Mouse (Mus musculus) liver, adult 2 months (tissue): Measurements from ENCODE around the gene Tst. TPM values are rescaled to one million over a fixed set of nuclear protein-coding genes. Genes with fewer than 3 reads are reported as not detected.
A peak's percentile ranks its signal among the peaks of the same experiment; 100 is the strongest.

Source experiments
- DNase-seq: peaks from one replicate; pipeline ENCODE4 v3.0.0-alpha.2; 2011; ENCODE audit warnings: low read depth, low spot score; ENCODE audit errors: extremely low read depth
- H3K27ac ChIP-seq: fragments of 200-500 bp; replicated peaks from 2 replicates; pipeline ENCODE4 v1.5.1; 2012; ENCODE audit warnings: low read depth, mild to moderate bottlenecking, control low read depth, inconsistent platforms, low read length; ENCODE audit not compliant: insufficient read depth
- H3K27me3 ChIP-seq: fragments of 200-500 bp; 2 replicates; pipeline ENCODE4 v1.6.1; 2012; ENCODE audit warnings: mild to moderate bottlenecking, moderate library complexity, low read length, inconsistent platforms; ENCODE audit not compliant: control insufficient read depth, insufficient read depth
- H3K36me3 ChIP-seq: fragments of 200-500 bp; 2 replicates; pipeline ENCODE4 v1.6.1; 2012; ENCODE audit warnings: low read length, inconsistent platforms; ENCODE audit not compliant: control insufficient read depth, insufficient read depth
- H3K4me1 ChIP-seq: fragments of 200-500 bp; 2 replicates; pipeline ENCODE4 v1.6.1; 2011; ENCODE audit warnings: low read length; ENCODE audit not compliant: control insufficient read depth, insufficient read depth
- H3K4me3 ChIP-seq: fragments of 200-500 bp; 2 replicates; pipeline ENCODE4 v1.5.1; 2011; ENCODE audit warnings: low read depth, mild to moderate bottlenecking, control low read depth, low read length, moderate library complexity; ENCODE audit not compliant: insufficient read depth
- H3K79me2 ChIP-seq: fragments of 200-500 bp; 2 replicates; pipeline ENCODE4 v1.6.1; 2012; ENCODE audit warnings: inconsistent platforms, mild to moderate bottlenecking, low read length, moderate library complexity; ENCODE audit not compliant: control insufficient read depth, insufficient read depth
- H3K9ac ChIP-seq: fragments of 200-500 bp; 2 replicates; pipeline ENCODE4 v1.6.1; 2012; ENCODE audit warnings: low read depth, mild to moderate bottlenecking, control low read depth, inconsistent platforms, low read length
- CTCF ChIP-seq: fragments of 200-500 bp; IDR thresholded peaks from 2 replicates; pipeline ENCODE4 v1.5.1; 2011; ENCODE audit warnings: low read depth, low read length, control low read depth
- POLR2A ChIP-seq: fragments of 200-500 bp; IDR thresholded peaks from 2 replicates; pipeline ENCODE4 v1.6.1; 2011; ENCODE audit warnings: low read length, control low read depth; ENCODE audit not compliant: insufficient read depth; ENCODE audit errors: extremely low read depth
- WGBS: fragments of 180-500 bp; shearing (Covaris S2); methylation state at CpG from one replicate; pipeline ENCODE4 v1.1.7; 2018; 5-methylcytosine and 5-hydroxymethylcytosine counted together
- polyA plus RNA-seq: library from polyadenylated mRNA; depleted of rRNA; stranded (reverse); fragments of >200 nt; gene quantifications from 2 replicates; pipeline ENCODE4 v1.2.3, GENCODE M21; 2012; rRNA removed
- total RNA-seq: library from RNA; depleted of rRNA; stranded (reverse); fragments of >200 nt; gene quantifications from 2 replicates; pipeline ENCODE4 v1.2.3, GENCODE M21; 2014; rRNA removed

Tst gene
- total and polyA plus RNA-seq, 2 experiments = 343 to 621 TPM

GRCm38 (mm10) chr15:78355548-78355947 lies 50.2 kb downstream of the Tst start:
- no peaks in the 10 kb centered on the region for H3K27me3 ChIP-seq

GRCm38 (mm10) chr15:78354958-78355357 lies 50.7 kb downstream of the Tst start:
- Histone ChIP-seq H3K79me2 (no peaks in the 10 kb centered on the region), H3K9ac (no peak overlapping the region), H3K36me3 (no peaks in the 10 kb centered on the region), H3K4me3 (no peak overlapping the region), H3K27me3 (no peaks in the 10 kb centered on the region), H3K4me1 (peaks cover 9% of the 10 kb centered on the region), H3K27ac (no peak overlapping the region)
- peak; percentile 52 for DNase-seq
- TF ChIP-seq POLR2A = no peak
- TF ChIP-seq CTCF = peak; percentile 56
- 5% methylated on average over 1 of the region's 1 CpGs for WGBS

More at GRCm38 (mm10) chr15:78355548-78355947, 50.2 kb downstream of the Tst start:
- H3K9ac ChIP-seq = no peak overlapping the region
- no peak for TF ChIP-seq POLR2A
- no peak for TF ChIP-seq CTCF
- peaks cover 9% of the 10 kb centered on the region for H3K4me1 ChIP-seq
- no peak overlapping the region for H3K27ac ChIP-seq
- DNase-seq = no peak
- WGBS = 89% methylated on average over 5 of the region's 5 CpGs
- no peaks in the 10 kb centered on the region for H3K79me2 ChIP-seq
- H3K36me3 ChIP-seq = no peaks in the 10 kb centered on the region
- H3K4me3 ChIP-seq = no peak overlapping the region

GRCm38 (mm10) chr15:78351586-78352165 lies 54.0 kb downstream of the Tst start:
- H3K4me3 ChIP-seq = no peak overlapping the region
- H3K4me1 ChIP-seq = peaks cover 5% of the 10 kb centered on the region
- H3K79me2 ChIP-seq = no peaks in the 10 kb centered on the region
- 29% methylated on average over 3 of the region's 3 CpGs for WGBS
- H3K36me3 ChIP-seq = no peaks in the 10 kb centered on the region
- TF ChIP-seq POLR2A = no peak
- TF ChIP-seq CTCF = no peak
- no peak overlapping the region for H3K9ac ChIP-seq
- H3K27ac ChIP-seq = peak overlapping the region; percentile 9; the same call in 1 of the 2 replicates
- no peaks in the 10 kb centered on the region for H3K27me3 ChIP-seq
- DNase-seq = peak; percentile 64

Other genes with a start within 250 kb of the Tst start
- 5.9 and 6.6 TPM in 2 replicates for gene Ift27, start 231.8 kb downstream of the Tst start, total RNA-seq
- 16.7 and 17.2 TPM in 2 replicates for gene Ift27, start 231.8 kb downstream of the Tst start, polyA plus RNA-seq
- gene Pvalb, start 199.5 kb downstream of the Tst start, total RNA-seq = 1.5 TPM in 1 of 2 replicates, not detected in the other
- not detected in 2 replicates for gene Pvalb, start 199.5 kb downstream of the Tst start, polyA plus RNA-seq
- 2.1 and 3.2 TPM in 2 replicates for gene Ncf4, start 161.1 kb downstream of the Tst start, total RNA-seq
- 1.8 and 2.5 TPM in 2 replicates for gene Ncf4, start 161.1 kb downstream of the Tst start, polyA plus RNA-seq
- 0.37 and 0.54 TPM in 2 replicates for gene Csf2rb2, start 100.2 kb downstream of the Tst start, total RNA-seq
- 0.47 and 1.1 TPM in 2 replicates for gene Csf2rb2, start 100.2 kb downstream of the Tst start, polyA plus RNA-seq
- gene Csf2rb, start 80.2 kb downstream of the Tst start, total RNA-seq = 1.8 and 3.2 TPM in 2 replicates
- gene Csf2rb, start 80.2 kb downstream of the Tst start, polyA plus RNA-seq = 2.1 and 3.6 TPM in 2 replicates
- gene Tex33, start 10.0 kb downstream of the Tst start, total RNA-seq = not detected in 2 replicates
- gene Tex33, start 10.0 kb downstream of the Tst start, polyA plus RNA-seq = not detected in 2 replicates
- 86.0 and 106 TPM in 2 replicates for gene Mpst, start 509 bp upstream of the Tst start, total RNA-seq
- gene Mpst, start 509 bp upstream of the Tst start, polyA plus RNA-seq = 377 and 408 TPM in 2 replicates
- 1.2 and 2.6 TPM in 2 replicates for gene Kctd17, start 22.7 kb upstream of the Tst start, total RNA-seq
- gene Kctd17, start 22.7 kb upstream of the Tst start, polyA plus RNA-seq = 8.6 and 10.4 TPM in 2 replicates
- 188 and 242 TPM in 2 replicates for gene Tmprss6, start 62.7 kb upstream of the Tst start, total RNA-seq
- gene Tmprss6, start 62.7 kb upstream of the Tst start, polyA plus RNA-seq = 514 and 542 TPM in 2 replicates
- gene Il2rb, start 89.4 kb upstream of the Tst start, total RNA-seq = 0.83 and 1.1 TPM in 2 replicates
- 2.4 and 4.0 TPM in 2 replicates for gene Il2rb, start 89.4 kb upstream of the Tst start, polyA plus RNA-seq
- gene C1qtnf6, start 125.5 kb upstream of the Tst start, total RNA-seq = 0.28 and 0.54 TPM in 2 replicates
- 2.2 and 2.5 TPM in 2 replicates for gene C1qtnf6, start 125.5 kb upstream of the Tst start, polyA plus RNA-seq
- under 0.01 TPM in 1 of 2 replicates, not detected in the other for gene Sstr3, start 138.8 kb upstream of the Tst start, total RNA-seq
- not detected in 2 replicates for gene Sstr3, start 138.8 kb upstream of the Tst start, polyA plus RNA-seq
- gene Rac2, start 166.9 kb upstream of the Tst start, total RNA-seq = 2.8 and 4.5 TPM in 2 replicates
- 30.8 and 35.9 TPM in 2 replicates for gene Rac2, start 166.9 kb upstream of the Tst start, polyA plus RNA-seq
- 4.7 and 7.2 TPM in 2 replicates for gene Cyth4, start 191.1 kb upstream of the Tst start, total RNA-seq
- gene Cyth4, start 191.1 kb upstream of the Tst start, polyA plus RNA-seq = 3.3 and 5.7 TPM in 2 replicates